Mouse (Mus musculus) urinary bladder, postnatal 4 days (tissue): ENCODE results near the gene Dhx34.

ENCODE experiments used
- DNase-seq, 2 experiments: peaks; one replicate each; pipeline ENCODE4 v3.0.0; 2021 to 2022; ENCODE audit warnings: low spot score in 2 of 2

Gene Dhx34

GRCm38 (mm10) chr7:16162036-16162435 is 59.8 kb downstream of the Dhx34 start:
- no peak for DNase-seq

GRCm38 (mm10) chr7:16161302-16161701 is 60.5 kb downstream of the Dhx34 start:
- no peak for DNase-seq

GRCm38 (mm10) chr7:16160702-16161101 is 61.1 kb downstream of the Dhx34 start:
- DNase-seq = no peak

GRCm38 (mm10) chr7:16158735-16159134 is 63.1 kb downstream of the Dhx34 start:
- no peak for DNase-seq

- DNase-seq = no peak
Measured at GRCm38 (mm10) chr7:16156105-16156714, 65.6 kb downstream of the Dhx34 start.

GRCm38 (mm10) chr7:16155132-16155872 is 66.5 kb downstream of the Dhx34 start:
- no peak for DNase-seq

- DNase-seq = no peak
Measured at GRCm38 (mm10) chr7:16153522-16153921, 68.3 kb downstream of the Dhx34 start.

- no peak for DNase-seq
Measured at GRCm38 (mm10) chr7:16150191-16151145, 71.4 kb downstream of the Dhx34 start.

- DNase-seq = no peak
Measured at GRCm38 (mm10) chr7:16149241-16149640, 72.6 kb downstream of the Dhx34 start.

GRCm38 (mm10) chr7:16147643-16148042 is 74.2 kb downstream of the Dhx34 start:
- peak in 1 of 2 experiments; percentile 79 for DNase-seq
